Mouse (Mus musculus) heart, adult 9 months (tissue): ENCODE measurements at regions not wholly inside any gene's neighbourhood (a gene's known extent, or its start where the extent isn't known, plus 50 kb on each side); places are given as distances from the start of the nearest gene placed in this dataset.

Experiments
- DNase-seq, 2 experiments: peaks; one replicate each; pipeline ENCODE4 v3.0.0; 2022; ENCODE audit warnings: low spot score in 2 of 2

- no peak for DNase-seq
Observed at GRCm38 (mm10) chr15:36945309-36945708, 62.3 kb downstream of the Zfp706 start.

GRCm38 (mm10) chr15:36944556-36945171, 62.9 kb downstream of the Zfp706 start:
- DNase-seq, result no peak

- no peak for DNase-seq
Observed at GRCm38 (mm10) chr15:36943492-36944112, 64.0 kb downstream of the Zfp706 start.

GRCm38 (mm10) chr15:36942261-36942660, 65.3 kb downstream of the Zfp706 start:
- DNase-seq, result no peak

GRCm38 (mm10) chr15:36941741-36942140, 65.8 kb downstream of the Zfp706 start:
- DNase-seq, result no peak

GRCm38 (mm10) chr15:36939608-36940007, 68.0 kb downstream of the Zfp706 start:
- DNase-seq, result no peak

- peak in 1 of 2 experiments; percentile 15 for DNase-seq
Observed at GRCm38 (mm10) chr15:36939153-36939552, 68.4 kb downstream of the Zfp706 start.

- DNase-seq, result peak; percentile 90
Observed at GRCm38 (mm10) chr15:36938511-36939150, 68.9 kb downstream of the Zfp706 start.

- DNase-seq, result no peak
Observed at GRCm38 (mm10) chr15:36937757-36938498, 69.6 kb downstream of the Zfp706 start.

- no peak for DNase-seq
Observed at GRCm38 (mm10) chr15:36937067-36937657, 70.4 kb downstream of the Zfp706 start.

- no peak for DNase-seq
Observed at GRCm38 (mm10) chr15:36934801-36935200, 72.8 kb downstream of the Zfp706 start.

- DNase-seq, result peak in 1 of 2 experiments; percentile 52
Observed at GRCm38 (mm10) chr15:36933581-36933991, 74.0 kb downstream of the Zfp706 start.

GRCm38 (mm10) chr15:36931460-36931859, 76.1 kb downstream of the Zfp706 start:
- no peak for DNase-seq

GRCm38 (mm10) chr15:36930433-36930832, 77.1 kb downstream of the Zfp706 start:
- DNase-seq, result no peak

- DNase-seq, result no peak
Observed at GRCm38 (mm10) chr15:36929786-36930185, 77.8 kb downstream of the Zfp706 start.

GRCm38 (mm10) chr15:36929088-36929487, 78.5 kb downstream of the Zfp706 start:
- no peak for DNase-seq

GRCm38 (mm10) chr15:36928678-36929077, 78.9 kb downstream of the Zfp706 start:
- DNase-seq, result no peak

GRCm38 (mm10) chr15:36927436-36927835, 80.1 kb downstream of the Zfp706 start:
- no peak for DNase-seq

GRCm38 (mm10) chr15:36924171-36924570, 83.4 kb downstream of the Zfp706 start:
- DNase-seq, result no peak

- DNase-seq, result no peak
Observed at GRCm38 (mm10) chr15:36921384-36921783, 86.2 kb downstream of the Zfp706 start.

- no peak for DNase-seq
Observed at GRCm38 (mm10) chr15:36920886-36921285, 86.7 kb downstream of the Zfp706 start.

- DNase-seq, result no peak
Observed at GRCm38 (mm10) chr15:36919704-36920103, 87.9 kb downstream of the Zfp706 start.
